Mouse (Mus musculus) small intestine, adult 2 months (tissue): ENCODE data around the gene Yars.

Experiments
- CTCF ChIP-seq: fragments of 200-500 bp; IDR thresholded peaks from 2 replicates; pipeline ENCODE4 v1.5.1; 2012; ENCODE audit warnings: low read depth, mild to moderate bottlenecking, control low read depth, inconsistent platforms, low read length, moderate library complexity, mixed read lengths; ENCODE audit not compliant: insufficient replicate concordance, insufficient read length; ENCODE audit errors: extremely low read depth
- POLR2A ChIP-seq: fragments of 200-500 bp; IDR thresholded peaks from 2 replicates; pipeline ENCODE4 v1.6.1; 2012; ENCODE audit warnings: low read depth, mild to moderate bottlenecking, control low read depth, inconsistent platforms, low read length, moderate library complexity

GRCm38 (mm10) chr4:129239075-129239474 lies 49.5 kb downstream of the Yars start:
- TF ChIP-seq POLR2A (no peak), CTCF (no peak)
